Mouse (Mus musculus): ENCODE results near the gene Pim2. TPM values are rescaled to one million over a fixed set of nuclear protein-coding genes. Genes with fewer than 3 reads are reported as not detected.

Pim2 gene
- total and polyA plus RNA-seq, 2 experiments from 2014 or later: 18.3 to 20.8 TPM

- H3K9me3 ChIP-seq (ENCODE audit: low read length): no peaks in the 10 kb centered on the region
- ATAC-seq (no peak), DNase-seq (ENCODE audit: low spot score) (peak; percentile 60)
- no peaks in the 10 kb centered on the region for H3K27me3 ChIP-seq (ENCODE audit: insufficient read depth, low read length)
- peak; percentile 63 for TF ChIP-seq CTCF (IDR thresholded peaks at IDR 0.05; ENCODE audit: low read depth)
- no peak overlapping the region for H3K4me3 ChIP-seq (ENCODE audit: low read length)
- no peaks in the 10 kb centered on the region for H3K4me1 ChIP-seq (ENCODE audit: insufficient read depth, low read length)
- no peak overlapping the region for H3K9ac ChIP-seq (replicated peaks; ENCODE audit: low read length)
- H3K4me2 ChIP-seq (ENCODE audit: low read depth, low read length): no peak overlapping the region
- WGBS: 37% methylated on average over 2 of the region's 2 CpGs
- no peaks in the 10 kb centered on the region for H3K36me3 ChIP-seq (ENCODE audit: insufficient read depth, low read length)
- no peak overlapping the region for H3K27ac ChIP-seq
These were observed 23.5 kb upstream of the Pim2 start for GRCm38 (mm10) chrX:7854578-7854977.

- H3K4me2 ChIP-seq (ENCODE audit: low read depth, low read length): no peak overlapping the region
- H3K9me3 ChIP-seq (ENCODE audit: low read length): no peaks in the 10 kb centered on the region
- H3K27ac ChIP-seq: no peak overlapping the region
- no peak overlapping the region for H3K9ac ChIP-seq (replicated peaks; ENCODE audit: low read length)
- H3K36me3 ChIP-seq (ENCODE audit: insufficient read depth, low read length): no peaks in the 10 kb centered on the region
- no peaks in the 10 kb centered on the region for H3K27me3 ChIP-seq (ENCODE audit: insufficient read depth, low read length)
- no peak for DNase-seq (ENCODE audit: low spot score)
- 88% methylated on average over 3 of the region's 3 CpGs for whole genome bisulfite sequencing
- ATAC-seq: no peak
- no peaks in the 10 kb centered on the region for H3K4me1 ChIP-seq (ENCODE audit: insufficient read depth, low read length)
- no peak overlapping the region for H3K4me3 ChIP-seq (ENCODE audit: low read length)
- TF ChIP-seq CTCF (IDR thresholded peaks at IDR 0.05; ENCODE audit: low read depth): no peak
These were observed 18.8 kb upstream of the Pim2 start for GRCm38 (mm10) chrX:7859191-7859753.

GRCm38 (mm10) chrX:7863181-7863580 is 14.9 kb upstream of the Pim2 start:
- no peak overlapping the region for H3K4me3 ChIP-seq (ENCODE audit: low read length)
- H3K27me3 ChIP-seq (ENCODE audit: insufficient read depth, low read length): no peaks in the 10 kb centered on the region
- ATAC-seq (no peak), DNase-seq (ENCODE audit: low spot score) (no peak)
- no peaks in the 10 kb centered on the region for H3K36me3 ChIP-seq (ENCODE audit: insufficient read depth, low read length)
- H3K4me2 ChIP-seq (ENCODE audit: low read depth, low read length): no peak overlapping the region
- no peak overlapping the region for H3K9ac ChIP-seq (replicated peaks; ENCODE audit: low read length)
- 87% methylated on average over 1 of the region's 1 CpGs for WGBS
- no peaks in the 10 kb centered on the region for H3K4me1 ChIP-seq (ENCODE audit: insufficient read depth, low read length)
- no peaks in the 10 kb centered on the region for H3K9me3 ChIP-seq (ENCODE audit: low read length)
- H3K27ac ChIP-seq: no peak overlapping the region
- no peak for TF ChIP-seq CTCF (IDR thresholded peaks at IDR 0.05; ENCODE audit: low read depth)

- TF ChIP-seq CTCF (IDR thresholded peaks at IDR 0.05; ENCODE audit: low read depth): no peak
- ATAC-seq (no peak), DNase-seq (ENCODE audit: low spot score) (no peak)
- Histone ChIP-seq H3K4me3 (ENCODE audit: low read length) (no peak overlapping the region), H3K4me1 (ENCODE audit: insufficient read depth, low read length) (no peaks in the 10 kb centered on the region), H3K27me3 (ENCODE audit: insufficient read depth, low read length) (no peaks in the 10 kb centered on the region), H3K9me3 (ENCODE audit: low read length) (no peaks in the 10 kb centered on the region), H3K36me3 (ENCODE audit: insufficient read depth, low read length) (no peaks in the 10 kb centered on the region), H3K27ac (no peak overlapping the region), H3K9ac (replicated peaks; ENCODE audit: low read length) (no peak overlapping the region), H3K4me2 (ENCODE audit: low read depth, low read length) (no peak overlapping the region)
- 63% methylated on average over 3 of the region's 3 CpGs for WGBS
These were observed 13.5 kb upstream of the Pim2 start for GRCm38 (mm10) chrX:7864551-7864950.

GRCm38 (mm10) chrX:7865343-7865742 is 12.7 kb upstream of the Pim2 start:
- no peak overlapping the region for H3K4me3 ChIP-seq (ENCODE audit: low read length)
- no peaks in the 10 kb centered on the region for H3K4me1 ChIP-seq (ENCODE audit: insufficient read depth, low read length)
- no peak overlapping the region for H3K27ac ChIP-seq
- H3K9ac ChIP-seq (replicated peaks; ENCODE audit: low read length): no peak overlapping the region
- WGBS: 83% methylated on average over 2 of the region's 2 CpGs
- ATAC-seq (no peak), DNase-seq (ENCODE audit: low spot score) (no peak)
- H3K9me3 ChIP-seq (ENCODE audit: low read length): no peaks in the 10 kb centered on the region
- H3K4me2 ChIP-seq (ENCODE audit: low read depth, low read length): no peak overlapping the region
- H3K36me3 ChIP-seq (ENCODE audit: insufficient read depth, low read length): no peaks in the 10 kb centered on the region
- H3K27me3 ChIP-seq (ENCODE audit: insufficient read depth, low read length): no peaks in the 10 kb centered on the region
- TF ChIP-seq CTCF (IDR thresholded peaks at IDR 0.05; ENCODE audit: low read depth): no peak

GRCm38 (mm10) chrX:7865786-7866185 is 12.3 kb upstream of the Pim2 start:
- ATAC-seq: no peak
- no peak for TF ChIP-seq CTCF (IDR thresholded peaks at IDR 0.05; ENCODE audit: low read depth)
- Histone ChIP-seq H3K4me2 (ENCODE audit: low read depth, low read length) (no peak overlapping the region), H3K27ac (no peak overlapping the region), H3K9ac (replicated peaks; ENCODE audit: low read length) (no peak overlapping the region), H3K9me3 (ENCODE audit: low read length) (no peaks in the 10 kb centered on the region), H3K27me3 (ENCODE audit: insufficient read depth, low read length) (no peaks in the 10 kb centered on the region), H3K36me3 (ENCODE audit: insufficient read depth, low read length) (no peaks in the 10 kb centered on the region), H3K4me3 (ENCODE audit: low read length) (no peak overlapping the region), H3K4me1 (ENCODE audit: insufficient read depth, low read length) (no peaks in the 10 kb centered on the region)
- DNase-seq (ENCODE audit: low spot score): no peak
- WGBS: 68% methylated on average over 2 of the region's 2 CpGs

GRCm38 (mm10) chrX:7867141-7867540 is 10.9 kb upstream of the Pim2 start:
- Histone ChIP-seq H3K9me3 (ENCODE audit: low read length) (no peaks in the 10 kb centered on the region), H3K4me2 (ENCODE audit: low read depth, low read length) (no peak overlapping the region), H3K9ac (replicated peaks; ENCODE audit: low read length) (no peak overlapping the region), H3K36me3 (ENCODE audit: insufficient read depth, low read length) (no peaks in the 10 kb centered on the region), H3K27me3 (ENCODE audit: insufficient read depth, low read length) (no peaks in the 10 kb centered on the region), H3K27ac (no peak overlapping the region), H3K4me1 (ENCODE audit: insufficient read depth, low read length) (no peaks in the 10 kb centered on the region), H3K4me3 (ENCODE audit: low read length) (no peak overlapping the region)
- 96% methylated on average over 1 of the region's 1 CpGs for WGBS
- ATAC-seq (no peak), DNase-seq (ENCODE audit: low spot score) (no peak)
- no peak for TF ChIP-seq CTCF (IDR thresholded peaks at IDR 0.05; ENCODE audit: low read depth)

All from hindbrain, postnatal 0 days (tissue).